Comparison of ENCODE assay signal across 18 mouse cellular contexts in genomic region chr2:132744866-132745265, GRCm38 (mm10). TPM values are rescaled to one million over a fixed set of nuclear protein-coding genes. Genes with fewer than 3 reads are reported as not detected.
A peak's percentile ranks its signal among the peaks of the same experiment; 100 is the strongest.
DNase-seq lines count a peak whose midpoint lies in the region.
"Had no signal": no experiment of that assay in that cellular context is flagged by ENCODE, and none has a peak within 500 bp of the region (broad histone marks: within the 10 kb centered on the region; RNA-seq: fewer than 3 reads in every experiment).

No protein-coding gene starts in this region.

- DNase-seq in cerebellum, adult 18-20 months: peak; percentile 62 to 65
- DNase-seq in cerebellum, adult 11 months: no peak
- peak; percentile 14 for DNase-seq in adipocyte (ENCODE audit: low spot score)
- peak; percentile 54 to 67 for DNase-seq in cerebellum, postnatal 10 days
- peak; percentile 27 for DNase-seq in gastrocnemius, postnatal 10 days
- no peak for DNase-seq in retina, postnatal 1 day
- no peak for DNase-seq in adrenal gland, adult 8-10 months
- DNase-seq in heart, adult 8-10 months (ENCODE audit: low spot score): no peak
- DNase-seq: adrenal gland, adult 2 months; heart, postnatal 4 days; kidney, adult 11 months; kidney, postnatal 14 days; lung, postnatal 36 days; right cerebral cortex, postnatal 4 days; thymus, adult 2 months; thymus, postnatal 36 days had no signal

RNA-seq across cellular contexts. Expression of gene Chgb, which starts 36.2 kb away (rescaled TPM):
- total RNA-seq in gastrocnemius, postnatal 10 days (2021): under 1 TPM; 0.42 to 0.52 TPM
- 1,000 to 10,000 TPM; 1,792 to 2,284 (median 1,895) TPM for total RNA-seq in adrenal gland, adult 8-10 months (2022)
- total RNA-seq in heart, adult 8-10 months (2022): 1 to 10 TPM in 2 of 4 experiments, under 1 TPM in 2; 0.49 to 1.1 (median 0.78) TPM
- total RNA-seq: megakaryocyte, adult 5-6 weeks; neutrophil, adult 5-6 weeks had no signal

RNA-seq across cellular contexts. Expression of gene Shld1, which starts 58.1 kb away (rescaled TPM):
- 1 to 10 TPM; 3.6 to 5.7 TPM for total RNA-seq in gastrocnemius, postnatal 10 days (2021)
- total RNA-seq in adrenal gland, adult 8-10 months (2022): 10 to 100 TPM; 10.7 to 12.1 (median 11.9) TPM
- total RNA-seq in heart, adult 8-10 months (2022): 10 to 100 TPM; 30.4 to 74.1 (median 46.7) TPM

Comparison
In these comparisons a context has a peak if more than half of its experiments do, and no peak if none do; other contexts are left out.
1. DNase-seq: peak in cerebellum, adult 18-20 months (2 of 2), adipocyte (single experiment), cerebellum, postnatal 10 days (2 of 2) and gastrocnemius, postnatal 10 days (single experiment); none in cerebellum, adult 11 months (single experiment), retina, postnatal 1 day (single experiment), adrenal gland, adult 8-10 months (single experiment) and heart, adult 8-10 months (single experiment).
2. RNA of gene Chgb, which starts 36.2 kb away (total RNA-seq): 1,792 to 2,284 TPM in adrenal gland, adult 8-10 months; 0.49 to 1.1 TPM in heart, adult 8-10 months and 0.42 to 0.52 TPM in gastrocnemius, postnatal 10 days; every median in the first group is over 100 times any median in the second.